Mouse (Mus musculus) kidney, adult 9 months (tissue): ENCODE data around the gene Rftn1.
"Not testable (repeated sequence)": the region's sequence is repeated elsewhere in the genome, so short reads cannot be mapped to it uniquely, and the experiment has no call there.

Source experiments
- DNase-seq: peaks from one replicate; pipeline ENCODE4 v3.0.0; 2022

Rftn1 gene

DNA sequence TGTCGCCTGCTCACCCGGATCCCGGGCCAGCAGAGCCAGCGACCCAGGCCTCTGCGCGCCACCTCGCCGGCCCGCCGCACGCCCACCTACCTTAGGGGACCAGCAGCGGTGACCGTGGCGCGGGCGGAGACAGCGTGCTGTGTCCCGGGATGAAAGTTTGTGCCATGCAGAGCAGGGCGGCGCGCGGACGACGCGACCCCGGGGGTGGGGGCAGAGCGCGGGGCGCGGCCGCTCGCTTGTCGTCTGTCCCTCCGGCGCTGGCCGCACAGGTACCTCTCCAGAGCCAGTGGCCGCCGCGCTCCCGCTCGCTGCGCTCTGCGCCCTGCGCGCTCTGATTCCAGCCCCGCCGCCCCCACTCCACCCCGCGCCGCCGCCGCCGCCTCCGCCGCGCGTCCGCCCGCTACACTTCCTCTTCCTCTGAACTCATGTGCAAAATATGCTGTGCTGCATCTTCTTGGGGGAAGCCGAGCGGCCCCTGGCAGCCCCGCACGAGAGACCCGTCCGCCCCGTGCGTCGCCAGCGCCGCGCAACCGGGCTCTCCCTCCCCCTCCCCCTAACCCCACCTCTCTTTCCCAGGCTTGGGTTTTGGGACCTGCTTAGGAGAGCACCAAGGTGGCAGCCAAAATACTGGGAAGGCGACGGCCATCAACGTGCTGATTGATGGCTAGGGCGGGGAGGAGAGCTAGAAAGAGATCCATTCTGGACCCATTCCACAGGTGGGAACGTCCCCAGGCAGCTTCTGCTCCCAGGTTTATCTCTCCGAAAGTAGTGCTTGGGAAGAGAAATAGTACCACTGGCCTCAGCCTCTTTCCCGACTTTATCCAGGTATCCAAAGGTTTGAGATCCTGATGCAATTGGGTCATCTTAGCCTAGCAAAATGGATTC lies at the start of gene Rftn1:
Gene Rftn1 (minus strand): TSS at position 544 of the 885 bp plus-strand sequence.
- peak; percentile 28 for DNase-seq

DNA sequence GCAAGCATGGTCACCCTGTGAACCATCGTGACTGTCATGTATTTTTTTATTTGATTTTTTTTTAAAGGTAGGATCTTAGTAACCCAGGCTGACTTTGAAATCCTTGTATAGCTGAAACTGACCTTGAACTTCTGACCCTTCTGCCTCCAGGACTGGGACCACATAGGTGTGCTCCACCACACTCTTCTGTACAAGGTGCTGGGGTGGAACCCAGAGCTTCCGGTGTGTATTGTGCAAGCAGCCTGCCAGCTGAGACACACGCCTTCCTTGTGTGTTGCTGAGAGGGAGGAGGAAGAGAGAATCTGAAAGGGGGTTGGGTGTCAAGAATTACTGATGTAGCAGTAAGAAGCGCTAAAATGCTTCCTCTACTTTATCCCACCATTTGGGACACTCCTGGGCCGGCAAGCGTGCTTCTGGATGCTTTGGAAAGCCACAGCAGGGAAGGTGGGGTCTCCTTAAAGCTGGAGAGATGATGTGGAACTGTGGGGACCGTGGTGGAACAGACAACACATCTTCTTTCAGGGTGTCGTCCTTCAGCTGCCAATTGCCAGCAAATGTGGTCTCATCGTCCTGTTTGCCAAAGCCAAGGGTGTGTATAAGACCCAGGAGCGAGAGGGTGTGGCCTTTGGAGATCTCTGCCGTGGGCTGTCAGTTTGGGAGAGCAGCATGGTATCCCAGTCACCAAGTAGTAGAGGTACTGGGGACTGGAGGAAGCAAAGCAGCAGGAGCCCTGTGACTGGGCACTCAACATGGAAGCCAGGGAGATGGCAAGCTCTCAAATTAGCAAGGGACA lies 47.5 kb upstream of the Rftn1 start:
- DNase-seq: no peak

DNA sequence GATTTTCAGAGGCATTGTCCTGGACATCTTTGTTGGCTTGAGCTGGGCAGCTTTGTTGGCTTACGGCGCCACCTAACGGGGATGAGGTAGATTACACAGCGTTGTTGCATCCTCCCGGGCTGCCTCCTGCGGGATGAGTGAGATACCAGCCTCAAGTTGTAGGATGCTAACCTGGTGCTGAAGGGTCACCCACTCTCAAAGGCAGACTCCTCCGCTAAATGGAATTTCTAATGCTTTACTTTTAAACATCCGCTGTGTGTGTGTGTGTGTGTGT lies 46.9 kb upstream of the Rftn1 start:
- DNase-seq: peak; percentile 75

DNA sequence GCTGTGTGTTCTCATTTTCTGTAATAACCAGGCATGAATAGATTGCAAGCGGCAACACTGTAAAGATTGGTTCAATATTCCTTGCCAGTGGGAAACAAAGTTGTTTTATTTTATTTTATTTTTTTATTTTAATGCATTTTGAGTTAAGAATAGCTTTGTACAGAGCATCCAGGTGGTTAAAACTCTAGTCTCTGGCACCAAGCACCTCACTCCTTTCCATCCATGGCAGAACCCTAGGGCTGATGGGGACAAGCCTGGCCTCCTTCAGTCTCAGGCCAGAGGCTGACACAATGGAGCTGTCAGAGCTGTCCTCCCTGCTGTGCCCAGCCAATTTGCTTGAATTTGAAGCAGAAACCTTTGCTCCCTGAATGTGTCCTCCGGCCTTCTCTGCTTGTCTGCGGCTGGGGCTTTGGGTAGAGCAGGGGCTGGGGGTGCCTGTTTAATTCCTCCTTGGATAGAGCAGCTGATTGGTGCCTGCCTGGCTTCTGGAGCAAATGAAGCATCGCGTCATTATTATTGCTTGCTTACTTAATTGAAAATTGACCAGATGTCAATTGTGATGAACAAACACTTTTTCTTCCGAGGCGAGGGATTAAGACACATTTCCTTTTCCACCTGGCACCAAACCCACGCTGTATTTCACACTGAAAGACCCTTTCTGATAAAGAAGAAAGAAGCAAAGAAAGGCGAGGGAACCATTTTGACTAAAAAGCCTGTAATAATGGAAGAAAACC lies 46.4 kb upstream of the Rftn1 start:
- no peak for DNase-seq

DNA sequence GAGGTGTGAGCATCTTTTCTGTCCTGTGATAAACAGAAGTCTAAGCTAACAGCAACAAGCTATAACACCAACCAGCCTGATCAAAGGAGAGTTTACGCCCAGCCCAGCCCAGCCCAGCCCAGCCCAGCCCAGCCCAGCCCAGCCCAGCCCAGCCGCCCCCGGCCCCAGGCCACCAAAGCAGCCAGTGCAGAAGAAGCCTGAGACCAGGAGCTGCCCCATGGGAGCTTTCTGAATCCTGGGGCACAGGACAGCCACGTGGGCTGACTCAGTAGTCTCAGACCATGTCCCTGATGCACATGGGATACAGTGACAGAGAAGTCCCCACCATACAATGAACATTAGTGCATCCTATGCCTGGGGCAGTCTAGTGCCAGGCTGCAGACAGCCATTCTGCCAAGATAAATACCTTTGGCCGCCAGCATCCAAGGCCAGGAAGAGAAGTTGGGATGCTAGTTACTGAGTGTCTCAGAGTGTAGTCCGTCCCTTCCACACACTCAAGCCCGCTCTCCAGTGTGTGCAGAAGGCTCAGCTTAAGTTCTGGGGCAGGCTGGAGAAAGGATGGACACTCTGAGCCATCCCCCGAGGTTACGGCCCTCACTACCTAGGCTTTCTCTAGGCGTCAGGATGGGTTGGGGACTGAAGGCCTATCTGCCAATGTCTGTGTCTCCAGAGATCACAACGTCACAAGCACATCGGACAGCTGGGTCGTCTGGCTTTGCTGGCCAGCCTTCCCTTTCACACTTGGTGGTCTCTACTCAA lies 45.6 kb upstream of the Rftn1 start:
- no peak for DNase-seq

DNA sequence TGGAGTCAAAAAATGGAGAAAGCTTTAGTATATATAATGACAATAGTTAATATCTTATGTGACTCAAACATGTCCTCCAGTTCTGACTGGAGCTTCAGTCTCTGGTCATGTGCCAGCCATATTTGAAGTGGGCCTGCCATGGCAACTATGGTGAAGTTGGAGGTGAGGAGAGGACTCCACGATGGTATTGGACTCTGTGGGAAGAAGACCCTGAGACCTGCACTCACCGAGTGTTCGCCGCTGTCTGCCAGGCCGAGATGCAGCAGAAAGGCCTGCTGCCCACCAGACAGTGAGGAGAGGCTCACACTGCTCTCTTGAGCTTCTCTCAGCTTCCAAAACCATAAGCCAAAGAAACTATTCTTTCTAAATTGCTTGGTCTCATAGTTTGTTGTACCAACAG lies 43.5 kb upstream of the Rftn1 start:
- no peak for DNase-seq

DNA sequence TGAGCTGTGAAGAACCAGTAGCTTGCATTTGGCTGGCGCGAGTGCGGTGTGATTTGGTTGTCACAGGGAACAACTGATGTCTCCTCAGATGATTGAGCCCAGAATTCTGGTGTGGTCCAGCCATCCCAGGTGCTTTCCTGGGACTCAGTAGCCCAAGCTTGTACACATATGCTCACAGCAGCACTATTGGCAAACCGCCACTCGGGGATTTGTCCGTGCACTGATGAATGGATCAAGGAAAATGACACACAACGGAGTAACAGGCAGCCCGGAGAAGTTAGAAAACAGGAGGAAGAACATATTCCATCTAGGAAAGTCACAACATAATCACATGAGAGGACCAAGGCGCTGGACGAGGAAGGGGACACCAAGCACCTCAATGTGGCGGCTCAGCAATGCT lies 42.3 kb upstream of the Rftn1 start:
- no peak for DNase-seq

DNA sequence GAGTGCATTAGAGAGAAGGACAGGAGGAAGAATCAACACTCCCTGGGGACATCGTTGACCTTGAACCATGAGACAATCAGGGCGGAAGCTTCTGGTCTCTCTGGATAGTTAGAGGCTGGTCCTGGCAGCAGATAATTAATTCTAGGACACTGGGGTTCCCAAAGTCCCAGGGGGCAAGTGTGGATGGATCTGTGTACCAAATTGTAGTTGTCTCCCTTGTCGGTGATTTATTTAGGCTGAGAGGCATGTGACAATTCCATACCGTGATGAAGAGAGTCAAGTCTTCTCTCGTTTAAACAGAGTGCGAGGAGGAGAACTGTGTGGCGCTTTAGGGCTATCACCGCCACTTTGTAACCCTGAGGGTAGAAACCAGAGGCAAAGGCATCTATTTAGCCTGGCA lies 40.7 kb upstream of the Rftn1 start:
- DNase-seq: no peak

DNA sequence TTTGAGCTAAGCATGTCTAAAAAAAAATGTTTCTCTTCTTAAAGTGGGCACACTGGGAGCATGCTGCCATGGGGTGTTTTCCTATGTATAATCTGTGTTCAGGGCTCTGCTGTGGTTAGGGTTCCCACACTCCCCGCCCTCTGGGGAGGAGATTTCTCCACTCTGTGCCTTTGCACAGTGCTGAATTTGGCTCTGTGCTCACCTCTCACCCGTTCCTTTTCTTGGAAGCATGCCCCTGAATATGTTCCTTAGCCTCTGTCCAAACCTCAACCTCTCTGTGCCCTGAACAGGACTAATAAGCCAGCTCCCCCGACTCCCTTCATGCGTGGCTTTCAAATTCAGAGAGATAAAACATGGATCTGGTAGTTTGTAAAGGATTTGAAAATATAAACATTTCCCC lies 39.1 kb upstream of the Rftn1 start:
- no peak for DNase-seq

DNA sequence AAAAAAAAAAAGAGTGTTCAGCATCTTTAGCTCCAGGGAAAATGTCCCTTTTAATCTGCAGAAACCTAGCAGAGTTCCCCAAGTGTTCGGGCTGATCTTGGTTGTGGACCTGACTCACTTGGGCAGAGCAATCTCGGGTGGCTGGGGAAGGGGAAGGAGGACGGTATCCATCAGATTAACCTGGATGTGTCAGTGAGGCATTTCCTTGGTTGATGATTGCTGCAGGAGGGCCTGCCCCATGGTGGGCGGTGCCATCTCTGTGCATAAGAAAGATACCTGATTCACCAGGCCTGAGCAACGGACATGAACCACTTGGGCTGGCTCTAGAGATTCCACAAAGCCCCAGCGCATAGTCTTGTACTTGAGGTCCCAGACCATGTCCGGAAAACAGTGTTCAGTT lies 36.9 kb upstream of the Rftn1 start:
- DNase-seq: no peak

DNA sequence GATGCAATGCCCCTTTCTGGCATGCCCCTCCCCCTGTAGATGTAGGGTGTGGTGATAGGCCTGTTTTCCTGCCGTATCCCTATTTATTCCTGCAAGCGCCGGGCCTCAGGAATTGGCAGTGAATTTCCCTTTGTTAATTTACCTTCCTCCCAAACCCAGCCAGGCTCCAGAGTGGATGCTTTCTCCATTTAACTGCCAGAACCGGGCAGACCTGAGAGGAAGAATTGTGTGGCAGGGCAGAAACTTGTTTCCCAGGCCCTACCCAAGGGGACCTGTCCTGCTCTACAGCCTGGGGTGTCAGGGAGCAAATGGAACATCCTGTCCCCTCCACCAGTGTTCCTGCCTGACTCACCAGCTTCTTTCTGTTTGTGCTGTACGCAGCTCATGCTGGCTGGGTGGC lies 34.2 kb upstream of the Rftn1 start:
- DNase-seq: no peak

DNA sequence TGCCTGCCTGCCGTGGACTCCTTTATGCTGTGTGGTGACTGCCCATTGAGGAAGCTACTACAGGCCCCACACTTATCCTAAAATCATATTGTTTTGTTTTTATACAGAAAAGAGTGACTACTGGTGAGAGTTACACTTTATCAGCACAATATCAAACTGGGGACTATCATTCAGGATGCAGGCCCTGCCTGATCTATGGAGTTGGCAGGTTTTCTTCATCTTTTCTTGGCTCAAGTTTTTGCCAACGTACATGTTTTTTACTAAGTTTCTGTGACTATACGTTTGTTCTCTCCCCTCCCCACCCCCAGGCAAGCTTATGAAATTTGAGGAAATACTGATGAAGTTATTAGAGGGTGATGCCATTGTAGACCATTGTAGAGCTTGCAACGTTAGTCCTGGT lies 27.5 kb upstream of the Rftn1 start:
- DNase-seq: no peak

DNA sequence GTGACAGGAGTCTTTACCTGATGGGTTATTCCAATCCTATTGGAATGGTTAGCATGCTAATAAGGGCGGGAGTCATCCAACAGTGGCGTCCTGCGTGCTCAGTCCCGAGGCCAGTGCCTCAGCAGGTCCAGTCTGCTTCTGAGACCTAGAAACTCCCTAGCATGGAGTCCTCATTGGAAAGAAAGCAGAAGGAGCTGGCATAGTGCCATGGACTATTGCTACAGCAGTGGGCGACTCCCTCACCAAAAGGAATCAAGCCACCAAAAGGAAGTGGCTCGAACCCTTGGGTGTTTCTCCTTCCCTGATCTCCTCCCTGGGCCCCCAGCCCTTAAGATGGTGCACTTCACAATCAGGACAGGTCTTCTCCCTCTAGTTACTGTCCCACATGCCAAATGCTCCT lies 24.6 kb upstream of the Rftn1 start:
- no peak for DNase-seq

DNA sequence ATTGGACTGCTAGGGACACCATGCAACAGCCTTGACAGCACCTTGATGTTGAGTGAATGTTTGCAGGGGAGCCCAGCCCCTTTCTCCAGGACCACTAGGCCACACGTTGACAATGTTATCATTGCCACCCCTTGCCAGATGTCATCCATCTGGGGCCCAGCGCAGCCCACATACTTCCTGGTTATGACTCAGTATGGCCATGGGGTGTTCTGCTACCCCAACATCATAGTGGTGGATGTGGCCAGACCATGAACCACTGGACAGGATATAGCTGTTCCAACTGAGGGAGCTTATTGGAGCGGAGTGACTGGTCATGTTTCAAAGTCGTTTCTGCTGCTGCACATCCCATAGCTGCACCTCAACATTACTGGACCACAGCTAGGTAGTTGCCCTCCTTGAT lies 22.6 kb upstream of the Rftn1 start:
- no peak for DNase-seq

DNA sequence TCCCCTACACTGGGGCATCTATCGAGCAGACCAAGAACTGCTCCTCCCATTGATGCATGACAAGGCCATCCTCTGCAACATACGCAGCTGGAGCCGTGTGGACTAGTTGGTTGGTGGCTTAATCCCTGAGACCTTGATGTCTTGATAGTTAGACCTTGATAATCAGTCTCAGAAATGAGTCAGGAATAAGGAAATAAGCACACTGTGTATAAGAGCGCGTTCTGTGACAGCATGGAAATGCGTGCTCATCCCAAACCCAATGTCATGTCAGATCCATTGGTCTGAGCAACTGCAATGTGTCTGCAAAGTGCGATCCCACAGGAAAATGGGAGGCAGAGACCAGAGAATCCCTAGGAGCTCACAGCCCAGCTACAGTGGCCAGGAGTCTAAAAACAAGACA lies 21.3 kb upstream of the Rftn1 start:
- no peak for DNase-seq

DNA sequence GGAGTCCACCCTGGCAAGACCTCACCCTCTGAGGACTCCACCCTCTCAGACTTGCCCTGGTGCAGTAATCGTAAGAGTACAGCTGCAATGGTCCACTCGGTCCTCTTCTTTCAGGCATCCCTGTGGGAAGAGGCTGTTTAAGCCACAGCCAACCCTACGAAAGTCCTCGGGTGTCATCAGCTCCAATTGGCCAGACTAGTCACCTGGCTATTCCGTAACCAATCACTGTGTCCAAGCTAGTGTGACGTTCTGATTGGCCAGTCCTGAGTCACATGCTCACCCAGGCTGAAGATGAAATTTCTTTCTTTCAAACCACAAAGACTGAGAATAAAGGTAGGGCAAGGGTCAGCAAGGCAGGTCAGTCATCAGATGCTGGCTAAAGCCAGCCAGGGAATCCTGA lies 19.4 kb upstream of the Rftn1 start:
- no peak for DNase-seq

DNA sequence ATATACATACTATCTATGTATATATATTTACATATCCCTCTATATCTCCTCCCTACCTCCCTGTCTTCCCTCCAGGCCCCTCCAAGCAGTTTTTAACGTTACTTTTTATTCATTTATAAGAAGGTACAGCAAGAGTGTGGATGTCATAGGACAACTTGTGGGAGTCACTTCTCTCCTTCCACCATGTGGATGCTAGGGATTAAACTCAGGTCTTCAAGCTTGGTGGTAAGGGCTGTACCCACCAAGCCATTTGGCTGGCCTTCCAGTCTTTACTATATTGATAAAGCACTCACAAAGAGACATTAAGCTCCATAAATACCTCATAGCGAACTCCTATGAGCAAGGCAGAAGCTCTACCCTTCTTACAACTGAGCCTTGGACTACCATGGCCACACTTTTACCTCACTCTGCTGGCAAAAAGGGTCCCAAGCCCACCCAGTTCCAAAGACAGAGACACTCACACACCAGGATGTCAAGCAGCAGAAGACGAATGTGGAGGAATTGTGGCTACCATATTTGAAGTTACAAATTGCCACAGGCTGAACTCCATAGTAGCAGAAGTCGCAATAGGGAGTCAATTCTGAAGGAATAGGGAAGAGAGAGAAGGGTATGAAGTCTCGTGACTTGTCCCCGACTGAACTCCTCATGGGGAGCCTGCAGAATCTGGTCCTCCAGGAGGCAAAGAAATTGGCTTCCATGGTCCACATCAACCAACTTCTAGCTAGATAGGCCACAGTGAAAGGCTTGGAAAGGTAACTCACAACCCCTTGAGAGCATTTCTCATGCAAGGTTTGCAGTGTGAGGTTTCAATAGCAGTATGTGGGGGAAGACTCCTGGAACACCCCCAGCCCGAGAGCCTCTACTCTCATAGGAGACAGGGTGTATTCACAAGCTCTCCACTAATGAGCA lies 17.9 kb upstream of the Rftn1 start:
- DNase-seq: no peak

DNA sequence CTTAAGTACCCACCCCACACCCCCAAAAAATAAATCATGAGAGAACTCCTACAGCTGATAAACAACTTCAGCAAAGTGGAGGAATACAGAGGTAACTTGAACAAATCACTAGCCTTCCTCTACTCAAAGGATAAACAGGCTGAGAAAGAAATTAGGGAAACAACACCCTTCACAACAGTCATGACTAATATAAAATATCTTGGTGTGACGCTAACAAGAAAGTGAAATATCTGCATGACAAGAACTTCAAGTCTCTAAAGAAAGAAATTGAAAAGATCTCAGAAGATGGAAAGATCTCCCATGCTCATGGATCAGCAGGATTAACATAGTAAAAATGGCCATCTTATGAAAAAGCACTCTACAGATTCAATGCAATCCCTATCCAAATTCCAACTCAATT lies 15.8 kb upstream of the Rftn1 start:
- DNase-seq: not testable (repeated sequence)

DNA sequence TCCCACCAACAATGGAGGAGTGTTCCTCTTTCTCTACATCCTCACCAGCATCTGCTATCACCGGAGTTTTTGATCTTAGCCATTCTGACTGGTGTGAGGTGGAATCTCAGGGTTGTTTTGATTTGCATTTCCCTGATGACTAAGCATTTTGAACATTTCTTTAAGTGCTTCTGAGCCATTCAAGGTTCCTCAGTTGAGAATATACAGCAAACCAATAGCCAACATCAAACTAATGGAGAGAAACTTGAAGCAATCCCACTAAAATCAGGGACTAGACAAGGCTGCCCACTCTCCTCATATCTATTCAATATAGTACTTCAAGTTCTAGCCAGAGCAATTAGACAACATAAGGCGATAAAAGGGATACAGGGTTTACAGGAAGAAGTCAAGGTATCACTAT lies 15.4 kb upstream of the Rftn1 start:
- DNase-seq: not testable (repeated sequence)

DNA sequence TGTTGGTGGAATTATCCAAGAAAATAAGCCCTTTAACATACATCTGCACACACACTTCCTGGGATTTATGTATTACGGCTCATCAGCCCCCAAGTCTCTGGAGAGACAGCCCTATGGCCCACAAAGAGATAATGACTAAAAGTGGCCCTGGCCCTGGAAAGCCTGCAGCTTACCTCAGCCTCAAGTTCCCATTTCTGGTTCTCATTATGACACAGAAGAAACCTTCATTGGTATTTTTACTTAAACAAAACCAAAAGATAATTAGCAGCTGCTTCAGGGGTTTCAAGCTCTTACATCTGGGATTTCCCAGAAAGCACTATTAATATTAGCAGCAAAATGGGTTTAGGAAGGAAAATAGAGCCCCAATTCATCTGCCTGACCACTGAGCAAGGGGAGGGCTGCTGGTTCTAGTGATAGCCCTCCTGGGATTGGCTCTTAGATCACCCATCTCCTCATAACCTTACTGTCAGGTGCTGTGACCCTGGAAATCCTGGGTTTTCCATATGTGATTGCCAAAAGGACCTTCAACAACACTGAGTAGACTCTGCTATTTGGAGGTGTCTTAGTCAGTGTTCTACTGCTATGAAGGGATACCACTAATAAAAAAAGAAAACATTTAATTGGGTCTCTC lies 14.8 kb upstream of the Rftn1 start:
- no peak for DNase-seq

DNA sequence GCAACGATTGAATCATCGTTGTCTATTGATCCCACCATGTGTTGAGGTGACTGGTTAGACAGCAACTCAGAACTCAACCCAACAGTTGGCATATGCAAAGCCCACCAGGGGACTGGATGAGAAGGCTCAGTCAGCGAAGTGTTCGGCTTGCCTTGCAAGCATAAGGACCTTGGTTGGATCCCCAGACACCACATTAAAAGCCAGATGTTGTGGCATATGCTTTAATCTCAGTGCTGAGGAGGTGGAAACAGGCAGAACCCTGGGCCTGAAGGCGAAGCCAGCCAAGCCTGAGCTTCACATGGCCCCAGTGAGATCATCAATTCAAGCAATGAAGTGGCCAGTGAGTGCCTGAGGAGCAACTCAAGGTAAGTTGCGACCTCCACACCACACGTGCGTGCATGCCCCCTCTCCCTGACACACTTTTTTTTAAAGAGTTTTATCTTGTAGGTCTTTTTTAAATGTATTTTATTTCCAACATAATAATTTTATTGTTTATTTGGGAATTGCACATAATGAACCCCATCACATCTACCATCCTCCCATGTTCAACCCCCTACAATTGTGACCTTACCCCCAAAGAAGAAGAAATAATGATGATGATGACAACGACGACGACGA lies 11.5 kb upstream of the Rftn1 start:
- DNase-seq: no peak
